Mouse (Mus musculus) limb, embryonic 14.5 days (tissue): ENCODE measurements around the gene B3galt4. TPM values are rescaled to one million over a fixed set of nuclear protein-coding genes. Genes with fewer than 3 reads are reported as not detected.

Experiments
- ATAC-seq: fragments of 200-750 bp; cut with Nextera tagmentation; 2 replicates; pipeline ENCODE4 v1.8.0; 2017; ENCODE audit warnings: low read depth, moderate number of reproducible peaks, moderate TSS enrichment; ENCODE audit not compliant: low FRiP score
- DNase-seq: peaks from one replicate; pipeline ENCODE4 v3.0.0-alpha.2; 2015; ENCODE audit warnings: low spot score
- H3K27ac ChIP-seq: fragments of 300-500 bp; sonication (generic); replicated peaks from 2 replicates; pipeline ENCODE4 v1.5.1; 2014; ENCODE audit warnings: low read depth, mild to moderate bottlenecking, low read length, moderate library complexity, mixed read lengths
- H3K27me3 ChIP-seq: fragments of 300-500 bp; sonication (generic); 2 replicates; pipeline ENCODE4 v1.6.1; 2014; ENCODE audit warnings: low read length, mixed read lengths; ENCODE audit not compliant: control insufficient read depth, insufficient read depth
- H3K36me3 ChIP-seq: fragments of 300-500 bp; sonication (generic); 2 replicates; pipeline ENCODE4 v1.6.1; 2014; ENCODE audit warnings: mild to moderate bottlenecking, low read length, moderate library complexity, mixed read lengths; ENCODE audit not compliant: control insufficient read depth, insufficient read depth
- H3K4me1 ChIP-seq: fragments of 300-500 bp; sonication (generic); 2 replicates; pipeline ENCODE4 v1.6.1; 2014; ENCODE audit warnings: antibody characterized with exemption, low read length, mixed read lengths; ENCODE audit not compliant: control insufficient read depth, insufficient read depth
- H3K4me2 ChIP-seq: fragments of 300-500 bp; sonication (generic); replicated peaks from 2 replicates; pipeline ENCODE4 v1.6.1; 2014; ENCODE audit warnings: low read depth, mild to moderate bottlenecking, low read length, moderate library complexity; ENCODE audit not compliant: severe bottlenecking
- H3K4me3 ChIP-seq: fragments of 300-500 bp; sonication (generic); replicated peaks from 2 replicates; pipeline ENCODE4 v1.5.1; 2014; ENCODE audit warnings: low read length
- H3K9ac ChIP-seq: fragments of 300-500 bp; sonication (generic); 2 replicates; pipeline ENCODE4 v1.6.1; 2014; ENCODE audit warnings: mild to moderate bottlenecking, low read depth, low read length, moderate library complexity; ENCODE audit not compliant: severe bottlenecking
- H3K9me3 ChIP-seq: fragments of 300-500 bp; sonication (generic); 2 replicates; pipeline ENCODE4 v1.6.1; 2016; ENCODE audit warnings: low read length; ENCODE audit not compliant: control insufficient read depth
- POLR2A ChIP-seq: fragments of 200-500 bp; IDR thresholded peaks from 2 replicates; pipeline ENCODE4 v1.8.0; 2012; ENCODE audit warnings: inconsistent platforms, mild to moderate bottlenecking, moderate library complexity, borderline replicate concordance; ENCODE audit not compliant: insufficient read depth, insufficient read length; ENCODE audit errors: extremely low read depth
- WGBS: fragments of 180-500 bp; shearing (Covaris S2); extraction: QIAGEN DNeasy Blood & Tissue Kit; methylation state at CpG from one replicate; pipeline ENCODE4 v1.1.7; 2014; 5-methylcytosine and 5-hydroxymethylcytosine counted together
- polyA plus RNA-seq, 2 experiments: library from polyadenylated mRNA; depleted of rRNA in 1 of 2; stranded (reverse) in 1 of 2; unstranded in 1 of 2; fragments of >200 nt; fragmentation: Nextera tagmentation in 1 of 2; extraction: Ambion mirVana in 1 of 2; gene quantifications; 2 replicates each; pipeline versions ENCODE4 v1.2.1 to v1.2.3; 2012 to 2014

The B3galt4 gene
- polyA plus RNA-seq, 2 experiments: 4.0 to 7.7 TPM

- WGBS: 91% methylated on average over 16 of the region's 17 CpGs
- peaks cover 35% of the 10 kb centered on the region for H3K36me3 ChIP-seq
- no peak overlapping the region for H3K27ac ChIP-seq
- ATAC-seq (no peak), DNase-seq (no peak)
- H3K27me3 ChIP-seq: no peaks in the 10 kb centered on the region
- no peak overlapping the region for H3K4me3 ChIP-seq
- no peaks in the 10 kb centered on the region for H3K9me3 ChIP-seq
- TF ChIP-seq POLR2A: no peak
- no peaks in the 10 kb centered on the region for H3K4me1 ChIP-seq
- no peak overlapping the region for H3K4me2 ChIP-seq
- no peak overlapping the region for H3K9ac ChIP-seq
These were observed 14.0 kb upstream of the B3galt4 start for GRCm38 (mm10) chr17:33965082-33965845.

GRCm38 (mm10) chr17:33962876-33963275, 11.6 kb upstream of the B3galt4 start:
- H3K27ac ChIP-seq: no peak overlapping the region
- DNase-seq (no peak), ATAC-seq (no peak)
- H3K4me3 ChIP-seq: no peak overlapping the region
- no peak overlapping the region for H3K4me2 ChIP-seq
- no peak overlapping the region for H3K9ac ChIP-seq
- TF ChIP-seq POLR2A: no peak
- 95% methylated on average over 7 of the region's 7 CpGs for WGBS
- H3K9me3 ChIP-seq: no peaks in the 10 kb centered on the region
- H3K4me1 ChIP-seq: no peaks in the 10 kb centered on the region
- no peaks in the 10 kb centered on the region for H3K27me3 ChIP-seq
- H3K36me3 ChIP-seq: peaks cover 59% of the 10 kb centered on the region

GRCm38 (mm10) chr17:33959948-33960347, 8.7 kb upstream of the B3galt4 start:
- peaks cover 47% of the 10 kb centered on the region for H3K36me3 ChIP-seq
- no peak overlapping the region for H3K9ac ChIP-seq
- ATAC-seq (no peak), DNase-seq (no peak)
- no peaks in the 10 kb centered on the region for H3K9me3 ChIP-seq
- no peak overlapping the region for H3K4me2 ChIP-seq
- no peak overlapping the region for H3K27ac ChIP-seq
- WGBS: 89% methylated on average over 15 of the region's 15 CpGs
- H3K4me3 ChIP-seq: no peak overlapping the region
- H3K4me1 ChIP-seq: peaks cover 6% of the 10 kb centered on the region
- no peak for TF ChIP-seq POLR2A
- no peaks in the 10 kb centered on the region for H3K27me3 ChIP-seq

- Histone ChIP-seq H3K9ac (no peak overlapping the region), H3K36me3 (peaks cover 52% of the 10 kb centered on the region), H3K4me1 (peaks cover 12% of the 10 kb centered on the region), H3K27ac (no peak overlapping the region), H3K27me3 (no peaks in the 10 kb centered on the region), H3K9me3 (no peaks in the 10 kb centered on the region), H3K4me2 (no peak overlapping the region), H3K4me3 (no peak overlapping the region)
- 97% methylated on average over 13 of the region's 13 CpGs for WGBS
- ATAC-seq (no peak), DNase-seq (no peak)
- TF ChIP-seq POLR2A: no peak
These were observed 7.8 kb upstream of the B3galt4 start for GRCm38 (mm10) chr17:33959135-33959534.

GRCm38 (mm10) chr17:33958451-33958850, 7.2 kb upstream of the B3galt4 start:
- WGBS: 94% methylated on average over 11 of the region's 11 CpGs
- ATAC-seq (no peak), DNase-seq (no peak)
- no peaks in the 10 kb centered on the region for H3K9me3 ChIP-seq
- H3K4me3 ChIP-seq: no peak overlapping the region
- peaks cover 56% of the 10 kb centered on the region for H3K36me3 ChIP-seq
- H3K4me1 ChIP-seq: peaks cover 17% of the 10 kb centered on the region
- H3K27me3 ChIP-seq: no peaks in the 10 kb centered on the region
- H3K27ac ChIP-seq: no peak overlapping the region
- H3K4me2 ChIP-seq: no peak overlapping the region
- TF ChIP-seq POLR2A: no peak
- no peak overlapping the region for H3K9ac ChIP-seq
